Mouse (Mus musculus) MEL-GATA-1-ER (cell line): Measurements from ENCODE around the gene Tent5c.

ENCODE experiments used
- DNase-seq: peaks from one replicate; pipeline ENCODE4 v3.0.0-alpha.2; 2012; ENCODE audit warnings: low read depth; ENCODE audit errors: extremely low read depth

The Tent5c gene

GRCm38 (mm10) chr3:100487046-100487445, 2.1 kb downstream of the Tent5c start:
- DNase-seq: no peak

DNA sequence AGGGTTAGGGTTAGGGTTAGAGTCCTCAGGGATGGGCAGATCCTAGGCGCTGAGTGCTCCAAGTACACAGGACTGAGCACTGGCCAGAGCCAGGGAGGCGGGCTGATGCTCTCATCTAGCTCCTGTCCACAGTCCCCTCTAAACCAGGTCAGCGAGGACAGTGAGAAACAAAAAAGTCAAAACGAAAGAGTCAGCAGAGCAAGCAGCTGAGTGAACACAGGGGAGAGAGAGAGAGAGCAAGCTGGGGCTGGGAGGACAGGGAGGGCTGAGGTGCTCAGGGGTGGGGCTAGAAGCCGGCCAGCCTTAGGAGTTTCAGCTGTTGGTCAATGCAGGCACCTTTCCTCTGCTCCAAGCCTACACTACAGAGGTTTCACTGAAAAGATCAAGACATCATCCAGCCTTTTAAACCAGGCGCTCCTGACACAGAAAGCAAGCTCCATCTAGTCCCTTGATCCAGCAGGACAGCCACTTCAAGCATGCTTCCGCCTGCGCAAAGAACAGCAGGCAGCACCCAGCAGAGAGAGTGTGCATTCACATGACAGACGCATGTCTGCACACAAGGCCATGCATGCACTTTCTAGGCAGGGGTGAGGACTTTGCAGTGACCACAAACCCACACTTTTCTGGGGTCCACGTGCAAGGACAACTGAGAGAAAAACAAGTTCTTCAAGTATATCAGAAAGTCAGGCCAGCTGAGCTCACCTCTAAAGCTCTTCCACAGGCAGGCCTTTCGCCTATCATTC, 3.6 kb downstream of the Tent5c start:
- no peak for DNase-seq

DNA sequence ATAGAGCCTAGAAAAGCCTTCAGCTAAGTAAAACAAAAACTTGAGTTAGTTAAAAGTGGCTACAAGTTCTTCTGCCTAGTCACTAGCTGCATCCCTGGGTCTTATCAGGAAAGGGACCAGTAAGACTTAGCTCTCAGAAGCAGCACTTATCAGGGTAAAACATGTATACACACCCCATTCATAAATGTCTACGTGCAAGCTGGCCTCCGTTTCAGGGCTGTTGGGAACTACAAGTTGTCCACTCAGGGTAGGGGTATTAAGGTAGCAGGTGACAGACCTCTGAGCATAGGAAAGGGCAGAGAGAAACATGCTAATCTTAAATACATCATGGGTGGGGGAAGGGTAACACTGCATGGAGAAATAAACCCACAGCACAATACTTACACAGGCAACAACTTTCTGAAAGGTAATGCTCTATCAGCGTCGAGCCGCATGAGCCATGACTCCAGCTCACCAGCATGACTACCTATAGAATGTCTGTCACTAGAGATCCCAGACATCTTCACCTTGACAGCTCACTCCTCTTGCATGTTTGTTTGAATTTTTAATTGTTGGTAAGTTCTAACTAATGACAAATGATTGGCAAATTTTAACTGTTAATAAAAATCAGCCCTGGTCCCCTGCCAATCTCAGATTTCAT, 6.0 kb downstream of the Tent5c start:
- DNase-seq: peak; percentile 99

DNA sequence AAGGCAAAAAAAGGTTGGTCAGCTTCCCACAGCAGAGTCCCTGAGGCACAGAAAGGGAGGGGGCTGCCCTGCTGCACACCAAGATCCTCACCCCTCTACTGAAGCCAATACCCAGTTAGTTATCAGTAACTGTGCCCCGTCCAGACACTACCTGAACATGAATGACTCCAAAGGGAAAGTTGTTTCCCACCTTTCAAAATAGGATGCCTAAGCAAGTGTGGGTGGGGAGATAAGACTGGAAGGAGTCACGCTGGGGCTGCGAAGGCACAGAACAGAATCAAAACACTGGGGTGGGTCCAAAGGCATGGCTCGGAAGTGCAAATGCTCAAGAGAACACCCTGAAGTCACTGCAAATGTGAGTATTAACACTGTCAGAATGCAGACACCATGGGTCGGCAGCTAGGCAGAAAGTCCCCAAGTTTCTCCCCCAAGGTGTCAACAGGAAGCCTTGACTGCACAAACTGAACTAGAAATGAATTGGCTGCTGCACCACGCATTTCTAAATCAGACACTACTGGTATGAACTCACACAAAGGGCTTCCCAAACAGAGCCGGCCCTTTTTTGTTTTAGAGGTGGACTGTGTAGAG, 6.7 kb downstream of the Tent5c start:
- peak; percentile 92 for DNase-seq

DNA sequence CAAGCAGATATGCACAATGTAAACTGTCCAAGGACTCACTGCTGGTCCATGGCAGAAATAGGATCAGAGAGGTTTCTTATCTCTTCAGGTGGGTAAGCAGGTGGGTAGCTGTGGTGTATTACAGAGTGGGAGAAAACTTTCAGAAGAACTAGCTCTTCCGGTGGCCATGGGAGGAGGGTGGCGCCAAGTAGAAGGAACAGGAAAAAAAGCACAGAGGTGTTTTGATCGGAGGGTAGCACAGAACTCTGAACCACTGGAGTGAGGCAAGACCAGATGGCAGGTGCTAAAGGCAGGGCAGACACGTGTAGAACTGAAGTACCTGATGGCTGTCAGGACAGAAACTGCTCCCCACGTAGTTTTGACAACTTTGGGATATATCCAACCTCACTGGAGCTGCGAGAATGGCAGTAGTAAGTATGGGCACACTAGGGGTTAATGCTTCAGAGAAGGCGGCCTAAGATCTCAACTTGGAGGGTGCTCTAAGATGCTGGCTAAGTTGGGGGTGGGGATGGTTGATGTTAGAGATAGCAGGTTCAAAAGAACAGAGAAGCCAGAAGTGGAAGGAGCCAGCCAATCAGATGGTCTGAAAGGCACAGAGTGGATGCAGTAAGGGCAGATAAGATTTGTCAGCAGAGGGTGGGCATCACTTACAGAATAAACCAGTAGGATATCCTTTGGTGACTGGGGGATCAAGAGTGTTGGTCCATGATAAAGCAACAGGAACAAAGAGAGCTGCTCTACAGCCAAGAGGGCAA, 8.7 kb downstream of the Tent5c start:
- DNase-seq: no peak

GRCm38 (mm10) chr3:100474950-100475472, 14.1 kb downstream of the Tent5c start:
- no peak for DNase-seq

DNA sequence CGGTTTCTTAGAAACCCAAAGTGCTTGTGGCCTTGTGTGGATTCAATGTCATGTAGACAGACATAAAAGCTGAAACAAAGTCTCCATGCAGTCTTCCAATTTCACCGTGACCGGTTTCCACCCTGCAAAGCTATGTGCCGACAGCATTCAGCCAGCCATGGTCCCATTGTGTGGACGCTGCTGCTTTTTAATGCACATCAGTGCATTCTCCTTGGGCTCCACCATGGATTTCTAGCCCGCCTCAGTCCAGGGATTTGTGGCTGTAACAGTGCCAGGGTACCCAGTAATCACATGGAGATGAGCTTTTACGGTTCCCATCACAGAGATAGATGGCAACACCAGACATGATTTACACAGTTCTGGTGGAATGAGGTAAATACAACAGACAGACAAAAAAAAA, 14.6 kb downstream of the Tent5c start:
- DNase-seq: no peak

DNA sequence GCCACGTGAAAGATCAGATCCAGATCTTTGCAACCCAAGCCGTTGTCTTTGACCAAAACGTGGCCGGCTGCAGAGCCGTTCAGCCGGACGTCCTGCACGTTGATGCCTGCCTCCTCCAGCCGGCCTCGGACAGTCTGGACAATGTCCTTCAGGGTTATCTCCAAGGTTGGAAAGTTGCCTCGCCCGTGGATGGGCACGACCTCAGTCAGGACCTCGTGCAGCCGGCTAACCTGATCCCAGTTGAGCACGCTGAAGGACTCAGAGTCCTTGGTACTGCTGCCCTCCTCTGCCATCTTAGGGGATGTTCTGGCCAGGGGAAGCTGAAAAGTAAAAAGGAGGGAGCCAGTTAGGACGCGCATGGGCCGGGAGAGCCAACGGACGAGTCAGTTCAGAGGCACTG, 16.0 kb downstream of the Tent5c start:
- DNase-seq: no peak

DNA sequence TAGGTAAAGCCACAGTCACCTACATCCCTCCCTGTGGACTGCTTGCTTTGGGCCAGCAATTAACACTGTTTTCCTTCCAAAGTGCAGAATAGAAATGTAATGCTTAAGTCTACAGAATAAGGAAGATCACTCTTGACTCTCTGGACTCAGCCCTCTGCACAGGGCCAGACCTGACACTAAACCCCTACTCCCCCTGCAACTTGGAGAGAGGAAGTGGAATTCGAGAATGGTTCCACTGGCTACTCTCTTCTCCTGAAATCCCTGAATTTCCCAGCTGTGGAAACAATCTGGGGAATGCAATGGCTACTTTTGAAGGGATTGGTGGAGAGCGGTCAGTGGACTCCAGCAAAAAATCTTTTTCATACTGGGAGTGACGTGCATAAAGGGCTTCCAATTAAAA, 18.2 kb downstream of the Tent5c start:
- no peak for DNase-seq

DNA sequence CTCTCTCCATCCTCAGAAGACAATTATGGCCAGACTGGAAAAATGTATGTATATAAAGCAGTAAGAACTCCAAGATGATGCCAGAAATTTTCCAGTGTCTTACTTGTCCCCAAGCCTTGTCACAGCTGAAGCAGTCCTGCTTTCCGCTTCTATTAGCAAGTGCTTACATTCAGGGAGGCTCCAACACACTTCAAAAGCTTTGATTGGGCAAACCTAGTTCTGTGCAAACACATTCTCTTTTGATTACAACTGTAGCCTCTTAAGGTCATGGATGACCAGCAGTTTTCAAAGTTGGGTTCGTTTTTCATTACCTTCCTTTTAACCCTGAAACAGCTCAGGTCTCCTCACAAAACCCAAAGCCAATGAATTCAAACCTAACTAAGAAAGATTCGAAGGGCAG, 19.0 kb downstream of the Tent5c start:
- DNase-seq: no peak

DNA sequence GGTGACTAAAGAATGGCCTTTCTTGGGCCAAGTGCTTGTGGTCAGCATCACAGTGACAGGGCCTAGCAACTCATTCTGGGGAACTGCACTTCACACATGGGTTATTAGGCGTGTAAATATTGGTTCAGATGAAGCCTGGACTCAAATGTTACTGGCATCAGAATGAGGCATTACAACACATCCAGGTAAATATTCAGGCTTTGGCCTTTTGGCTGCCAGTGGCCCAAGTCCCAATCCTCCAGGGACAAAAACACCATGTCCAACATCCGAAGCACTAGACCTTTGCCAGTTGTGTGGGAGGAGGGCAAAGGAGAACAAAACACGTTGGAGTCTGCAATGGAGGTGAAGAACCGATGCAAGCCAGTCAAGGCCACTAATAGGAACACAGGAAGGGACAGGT, 22.6 kb downstream of the Tent5c start:
- DNase-seq: no peak

- no peak for DNase-seq
Observed at GRCm38 (mm10) chr3:100464596-100464995, 24.5 kb downstream of the Tent5c start.

DNA sequence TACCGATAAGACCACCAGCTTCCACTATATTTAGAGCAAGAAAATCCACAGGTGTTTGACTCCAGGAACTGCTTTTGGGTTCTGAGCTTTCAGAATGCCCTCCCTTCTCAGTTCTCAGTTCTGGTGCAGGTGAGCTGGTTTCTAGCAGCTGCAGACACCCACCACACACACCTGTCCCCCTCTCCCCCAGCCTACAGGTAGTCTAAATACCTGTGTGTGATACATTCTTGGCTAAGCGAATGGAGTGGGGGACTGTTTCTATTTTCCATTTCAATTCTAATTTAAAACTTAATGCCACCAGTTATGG, 25.2 kb downstream of the Tent5c start:
- DNase-seq: no peak

DNA sequence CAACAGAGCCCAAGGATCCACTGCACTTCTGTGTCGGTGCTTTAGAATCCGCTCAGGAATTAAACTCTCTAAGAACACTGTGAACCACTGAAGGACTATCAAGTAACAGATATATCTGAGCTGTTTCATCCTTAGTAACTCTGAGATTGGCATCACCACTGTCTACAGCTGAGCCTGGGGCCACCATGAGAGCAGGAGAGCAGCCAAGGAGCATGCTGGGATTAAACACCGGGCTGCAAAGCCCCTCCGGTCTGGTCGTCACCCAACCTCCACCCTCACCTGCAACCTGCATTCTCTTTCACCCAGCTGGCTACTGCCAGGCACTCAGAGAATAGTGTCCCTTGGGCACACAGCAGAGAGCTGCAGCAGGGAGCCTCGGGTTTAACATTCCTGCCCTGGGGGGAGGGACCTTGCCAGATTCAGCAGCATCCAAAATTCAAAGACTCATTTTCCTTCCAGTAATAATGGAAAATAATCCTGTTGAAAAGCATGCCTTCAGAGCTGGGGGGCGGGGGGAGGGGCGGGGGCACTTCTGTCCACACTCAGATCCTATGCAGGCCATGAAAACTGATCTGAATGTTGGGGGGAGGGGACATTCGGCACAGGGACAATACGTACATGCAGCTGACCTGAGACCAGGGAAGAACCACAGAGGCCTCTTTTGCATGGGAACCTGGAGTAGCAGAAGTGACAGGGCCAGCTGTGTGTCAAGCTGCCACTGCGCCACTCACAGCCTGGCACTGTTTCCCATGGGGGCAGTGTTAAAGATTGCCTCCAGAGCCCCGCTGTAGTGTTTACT, 25.8 kb downstream of the Tent5c start:
- DNase-seq: no peak

DNA sequence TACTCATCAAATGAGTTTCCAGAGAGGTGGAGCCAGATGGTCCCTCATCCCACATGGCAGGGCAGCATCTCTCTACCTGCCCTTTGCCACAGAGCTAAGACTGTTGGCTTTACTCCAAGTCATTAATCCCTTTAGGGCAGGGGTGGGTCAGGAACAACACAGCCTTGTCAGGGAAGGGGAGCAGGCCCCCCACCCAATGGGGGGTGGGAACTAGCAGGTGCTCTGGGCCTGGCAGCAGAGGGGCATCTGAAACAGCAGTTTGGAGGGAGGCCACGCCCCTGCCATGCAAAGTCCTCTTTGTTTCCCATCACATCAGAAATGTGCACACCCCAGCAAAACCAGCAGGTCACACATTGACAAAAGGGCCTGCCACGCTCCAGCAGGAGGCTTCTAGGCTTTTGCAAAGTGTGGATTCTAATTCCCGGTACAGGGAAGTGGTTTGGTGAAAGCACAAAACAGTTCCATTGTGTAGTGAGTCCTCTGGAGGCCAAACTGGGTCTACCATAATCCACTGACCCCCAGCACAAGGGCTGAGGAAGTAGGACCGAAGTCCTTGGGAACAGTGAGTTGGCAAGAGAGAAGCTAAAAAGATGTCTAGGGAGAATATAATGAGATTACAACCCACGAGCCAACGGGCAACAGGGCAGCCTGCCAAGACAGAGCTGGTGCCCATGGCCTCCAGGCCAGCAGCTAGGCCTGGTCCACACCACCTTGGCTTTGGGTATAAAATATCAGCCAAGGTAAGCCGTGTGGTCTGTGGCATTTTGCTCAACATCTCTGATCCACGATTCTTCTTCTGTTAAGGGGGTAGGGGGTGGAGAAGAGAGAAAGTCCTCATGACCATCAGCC, 26.7 kb downstream of the Tent5c start:
- no peak for DNase-seq

GRCm38 (mm10) chr3:100460510-100460909, 28.6 kb downstream of the Tent5c start:
- no peak for DNase-seq

DNA sequence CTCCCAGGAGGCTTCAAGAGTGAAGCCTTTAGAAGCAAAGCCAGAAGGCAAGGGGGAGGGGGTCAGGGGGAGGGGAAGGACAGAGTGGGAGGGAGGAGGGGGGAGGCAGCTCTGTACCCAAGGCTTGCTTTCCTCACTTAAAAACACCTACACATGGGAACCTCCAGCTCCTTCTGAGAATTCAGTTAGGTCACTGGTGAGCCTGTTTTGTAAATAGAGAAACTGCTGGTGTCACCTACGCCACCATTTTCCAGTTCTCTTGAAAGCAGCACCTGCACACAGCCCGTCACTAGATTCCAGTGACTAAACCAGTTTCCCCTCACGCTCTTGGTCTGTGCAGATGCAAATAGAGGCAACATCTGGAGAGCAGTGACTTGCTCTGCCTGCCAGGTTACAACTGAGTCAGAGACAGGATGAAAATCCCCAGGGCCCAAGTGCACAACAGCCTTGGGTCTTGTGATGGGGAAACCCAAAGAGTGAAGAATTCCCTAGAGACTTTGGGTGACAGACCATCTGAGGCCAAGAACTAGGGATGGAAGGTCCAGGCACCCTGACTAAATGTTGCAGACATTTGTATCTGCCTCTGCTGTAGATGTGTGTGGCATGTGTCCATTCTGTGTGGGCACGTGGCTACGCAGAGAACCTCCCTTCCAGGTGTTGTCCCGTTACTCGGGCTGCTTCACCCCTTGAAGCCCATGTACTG, 45.2 kb downstream of the Tent5c start:
- no peak for DNase-seq

GRCm38 (mm10) chr3:100442499-100442898, 46.6 kb downstream of the Tent5c start:
- no peak for DNase-seq

GRCm38 (mm10) chr3:100440754-100441153, 48.4 kb downstream of the Tent5c start:
- DNase-seq: no peak

GRCm38 (mm10) chr3:100440009-100440408, 49.1 kb downstream of the Tent5c start:
- DNase-seq: no peak
